Mouse (Mus musculus) gastrocnemius, postnatal 4 days (tissue): ENCODE measurements around the gene Bicral. TPM values are rescaled to one million over a fixed set of nuclear protein-coding genes. Genes with fewer than 3 reads are reported as not detected.
A peak's percentile ranks its signal among the peaks of the same experiment; 100 is the strongest.
"Not testable (repeated sequence)": the region's sequence is repeated elsewhere in the genome, so short reads cannot be mapped to it uniquely, and the experiment has no call there.

Source experiments
- DNase-seq, 2 experiments: peaks; one replicate each; pipeline ENCODE4 v3.0.0; 2021 to 2022; ENCODE audit warnings: low spot score in 2 of 2, mixed read lengths in 2 of 2
- total RNA-seq, 2 experiments: library from RNA; stranded (reverse); gene quantifications; 2 replicates each; pipeline ENCODE4 v1.2.3; 2021

Gene Bicral
- total RNA-seq, 2 experiments from 2014 or later, result 17.0 to 17.6 TPM

DNA sequence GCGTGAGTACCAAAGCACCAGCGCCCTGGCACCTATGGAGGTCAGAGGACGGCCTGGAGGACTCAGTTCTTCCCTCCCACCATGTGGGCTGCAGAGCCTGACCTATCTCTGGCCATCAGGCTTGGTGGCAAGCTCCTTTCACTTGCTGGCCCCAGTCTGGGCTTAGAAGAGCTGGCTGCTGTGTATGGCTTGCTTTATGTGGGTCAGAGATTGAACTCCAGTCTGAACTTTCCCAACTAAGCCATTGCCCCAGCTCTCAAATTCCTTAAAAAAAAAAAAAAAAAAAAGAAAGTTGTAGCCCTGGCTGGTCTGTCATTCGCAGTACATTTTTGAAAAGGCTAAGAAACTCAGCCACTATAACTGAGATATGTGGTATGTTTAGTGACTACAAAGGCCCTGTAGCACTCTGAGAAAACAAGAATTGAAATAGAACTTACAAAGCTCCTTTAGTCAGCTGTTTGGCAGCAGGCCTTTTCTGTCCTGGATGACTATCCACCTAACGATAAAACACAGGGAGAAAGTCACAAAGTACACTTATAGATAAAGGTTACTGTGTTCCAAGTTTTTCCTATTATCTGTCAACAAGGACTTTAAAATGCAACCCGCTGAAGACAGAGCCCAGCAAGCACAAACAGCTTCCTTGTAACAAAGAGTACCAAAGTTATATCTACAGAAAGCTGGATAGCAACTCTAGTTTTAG, 49.0 kb downstream of the Bicral start:
- DNase-seq, result no peak

DNA sequence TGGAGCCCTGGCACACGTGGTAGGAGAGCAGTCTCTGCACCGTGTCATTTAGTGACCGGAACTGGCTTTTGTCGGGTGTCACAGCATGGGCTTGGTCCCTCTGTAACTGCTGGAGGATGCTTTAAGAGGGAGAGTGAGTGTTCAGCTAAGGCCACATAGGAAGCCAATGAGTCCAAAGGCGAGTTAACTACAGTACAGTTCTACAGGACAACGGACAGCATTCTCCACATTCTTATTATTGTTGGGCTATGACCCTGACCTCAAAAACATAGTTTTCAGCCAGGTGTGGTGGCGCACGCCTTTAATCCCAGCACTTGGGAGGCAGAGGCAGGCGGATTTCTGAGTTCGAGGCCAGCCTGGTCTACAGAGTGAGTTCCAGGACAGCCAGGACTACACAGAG, 49.9 kb downstream of the Bicral start:
- DNase-seq, result no peak

DNA sequence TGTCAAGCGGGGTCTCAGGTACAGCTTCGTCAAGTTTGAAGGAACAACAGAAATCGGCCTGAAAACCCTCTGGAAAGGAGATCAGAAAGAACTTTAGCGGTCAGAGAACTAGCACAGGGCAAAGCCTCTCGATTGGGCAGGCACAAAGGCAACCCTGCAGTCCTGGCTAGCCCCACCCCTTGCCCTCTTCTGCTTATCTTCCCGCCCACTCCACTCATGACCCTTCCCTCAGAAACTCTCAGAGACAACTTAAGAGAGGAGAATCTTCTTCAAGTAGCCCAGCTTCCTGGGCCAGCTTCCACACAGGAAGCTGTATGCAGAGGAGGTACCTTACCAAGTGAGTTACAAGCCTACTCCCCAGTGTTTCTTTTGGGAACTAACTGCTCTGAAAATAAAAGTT, 56.5 kb downstream of the Bicral start:
- DNase-seq, result no peak

DNA sequence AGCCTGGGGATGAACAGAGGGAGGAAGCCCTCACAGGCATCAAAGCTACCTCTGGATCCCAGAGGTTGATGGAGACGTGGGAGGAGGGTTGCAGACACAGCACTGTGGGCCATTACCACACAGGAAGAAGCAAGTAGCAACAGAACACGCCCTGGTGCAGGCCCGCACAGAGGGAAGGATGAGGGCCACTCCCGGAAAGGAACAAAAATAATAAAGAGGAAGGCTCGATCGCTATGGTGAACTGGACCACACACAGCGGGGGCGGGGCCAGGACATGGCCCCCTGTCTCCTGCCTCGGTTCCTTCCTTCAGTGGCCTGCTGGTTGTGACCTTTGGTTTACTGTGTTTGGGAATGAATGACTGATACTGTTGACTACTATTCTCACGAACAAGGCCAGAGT, 58.6 kb downstream of the Bicral start:
- DNase-seq, result no peak

DNA sequence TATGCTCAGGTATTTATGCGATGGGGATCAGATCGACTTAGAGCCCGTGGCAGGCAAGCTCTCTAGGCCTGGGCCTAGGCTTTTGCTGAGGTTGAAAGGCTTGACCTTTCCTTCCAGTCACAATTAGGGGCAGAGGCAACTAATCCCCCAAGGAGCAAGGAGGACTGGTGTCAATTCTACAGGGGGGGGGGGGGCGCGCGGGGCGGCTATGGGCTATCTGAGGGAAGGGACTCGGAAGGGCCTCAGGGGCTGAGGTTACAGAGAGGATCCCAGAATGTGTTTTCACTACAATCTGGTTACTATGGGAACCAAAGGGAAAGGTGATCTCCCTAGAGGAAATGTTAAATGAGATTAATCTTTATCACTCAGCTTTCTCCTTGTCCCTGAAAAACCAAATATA, 60.9 kb downstream of the Bicral start:
- no peak for DNase-seq

DNA sequence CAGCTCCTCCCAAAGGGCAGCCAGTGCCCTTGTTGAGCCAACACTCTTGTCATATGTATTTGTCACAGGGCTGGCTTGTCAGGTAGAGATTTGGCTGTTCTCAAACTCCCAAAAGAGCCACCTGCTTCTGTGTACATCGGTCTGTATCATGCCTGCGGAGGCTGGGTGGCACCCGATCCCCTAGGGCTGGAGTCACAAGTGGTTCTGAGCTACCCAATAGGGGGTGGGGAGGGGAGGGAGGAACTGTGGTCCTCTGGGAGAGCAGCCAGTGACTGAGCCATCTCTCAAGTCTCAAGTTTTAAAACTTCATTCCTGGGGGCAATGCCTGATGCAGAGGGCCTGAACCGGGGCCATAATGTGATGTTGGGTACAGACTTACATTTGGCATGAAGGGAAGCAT, 61.5 kb downstream of the Bicral start:
- DNase-seq, result no peak

DNA sequence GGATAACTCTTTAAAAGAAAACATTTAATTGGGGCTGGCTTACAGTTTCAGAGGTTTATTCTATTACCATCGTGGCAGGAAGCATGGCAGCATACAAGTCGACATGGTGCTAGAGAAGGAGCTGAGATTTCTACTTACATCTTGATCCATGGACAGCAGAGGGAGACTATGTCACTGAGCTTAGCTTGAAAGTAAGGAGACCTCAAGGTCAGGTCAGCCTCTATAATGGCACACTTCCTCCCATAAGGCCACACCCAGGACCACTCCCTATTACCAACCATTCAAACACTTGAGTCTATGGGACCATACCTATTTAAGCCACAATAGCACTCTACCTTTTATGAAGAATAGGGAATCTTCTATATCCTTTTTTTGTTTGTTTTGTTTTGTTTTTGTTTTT, 65.3 kb downstream of the Bicral start:
- no peak for DNase-seq

DNA sequence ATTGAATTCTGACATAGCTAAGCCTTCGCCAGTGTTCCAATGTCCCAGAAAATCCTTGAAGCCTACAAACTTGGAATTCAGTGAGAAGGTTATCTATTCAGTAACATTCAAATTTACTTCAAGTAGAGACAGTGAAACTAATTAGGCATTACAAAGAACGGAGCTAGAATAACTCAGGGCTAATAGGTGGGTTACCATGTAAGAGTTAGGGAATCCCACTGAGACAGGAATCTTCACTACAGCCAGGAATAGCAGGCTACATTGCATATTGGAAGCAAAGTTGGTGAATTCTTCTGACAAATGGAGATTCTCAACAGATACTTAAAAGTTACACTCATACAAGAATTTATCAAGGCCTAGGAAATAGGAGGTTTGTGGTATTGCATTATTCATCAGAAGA, 70.3 kb downstream of the Bicral start:
- DNase-seq, result not testable (repeated sequence)

DNA sequence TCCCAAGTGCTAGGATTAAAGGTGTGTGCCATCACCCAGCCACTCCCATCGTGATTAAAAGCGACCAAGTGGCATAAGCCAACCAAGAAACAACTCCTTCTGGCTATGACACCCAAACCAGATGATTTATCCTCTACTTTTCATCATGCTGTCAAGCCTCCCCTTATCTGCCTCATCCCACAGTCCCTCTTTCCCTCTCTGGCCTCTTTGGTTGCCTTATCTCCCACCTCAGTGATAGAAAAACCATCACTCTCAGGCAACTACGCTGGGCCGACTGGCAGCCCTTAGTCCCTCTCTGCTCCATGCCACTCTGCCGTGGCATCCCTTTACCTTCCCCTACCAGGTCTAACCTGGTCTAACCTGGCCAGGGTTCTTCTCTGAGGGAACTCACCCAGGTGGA, 71.3 kb downstream of the Bicral start:
- no peak for DNase-seq

DNA sequence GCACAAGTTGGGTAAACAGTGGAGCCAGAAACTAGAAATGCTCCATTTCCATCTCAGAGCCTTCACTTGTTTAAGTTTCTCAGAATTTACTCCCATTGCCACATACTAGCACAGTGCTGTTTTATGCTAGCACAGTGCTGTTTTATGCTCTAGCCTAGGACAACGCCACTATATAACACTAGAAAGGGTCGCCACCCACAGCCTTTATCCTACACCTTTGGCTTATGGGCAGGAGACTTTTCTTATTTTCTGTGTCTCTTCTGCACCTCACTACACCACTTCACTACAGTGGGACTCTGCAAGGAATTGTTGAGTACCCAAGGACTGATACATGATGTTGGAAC, 75.1 kb downstream of the Bicral start:
- DNase-seq, result no peak

DNA sequence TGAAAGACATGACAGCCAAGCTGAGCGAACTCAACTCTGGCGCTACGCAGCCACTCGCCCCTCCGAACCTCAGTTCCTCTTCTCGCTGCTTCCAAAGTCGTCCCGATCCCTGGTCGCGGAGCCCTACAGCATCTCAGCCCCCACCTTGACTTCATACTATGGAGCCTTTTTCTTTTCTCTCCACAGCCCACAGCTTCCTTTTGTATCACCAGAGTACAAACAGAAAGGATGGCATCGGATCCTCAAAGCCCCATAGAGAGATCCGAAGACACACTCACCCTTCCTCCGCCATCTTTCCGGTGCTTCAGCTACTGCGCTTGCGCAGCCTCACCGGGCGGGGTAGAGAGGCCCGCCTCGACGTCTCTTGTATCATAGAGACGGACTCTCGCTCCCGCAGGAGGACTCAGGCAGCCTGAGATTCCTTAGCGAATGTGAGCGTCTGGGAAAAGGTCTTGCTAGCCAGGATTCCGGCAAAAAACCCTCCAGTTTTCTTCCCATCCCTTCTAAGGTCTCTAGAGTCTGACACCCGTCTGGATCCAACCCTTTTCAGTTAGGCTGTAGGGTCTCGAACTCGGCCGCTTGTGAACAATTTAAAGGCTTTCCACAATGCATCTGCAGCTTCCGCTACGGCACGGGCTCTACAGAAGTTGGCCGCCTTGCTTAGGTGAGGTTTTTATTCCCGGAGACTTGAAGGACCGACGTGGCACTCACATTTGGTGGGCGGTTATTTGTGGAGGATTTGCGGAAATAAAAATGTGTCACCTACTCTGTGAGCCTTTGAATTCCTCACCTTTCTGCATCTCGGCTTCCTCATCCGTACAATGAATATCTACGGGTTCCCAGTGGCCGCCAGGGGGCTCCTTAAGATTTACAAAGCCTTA, 75.7 kb downstream of the Bicral start, which contains the start of gene Rpl7l1:
Rpl7l1 (minus strand) TSS at position 332 of the 881 bp plus-strand sequence.
- DNase-seq, result peak; percentile 81 to 91

DNA sequence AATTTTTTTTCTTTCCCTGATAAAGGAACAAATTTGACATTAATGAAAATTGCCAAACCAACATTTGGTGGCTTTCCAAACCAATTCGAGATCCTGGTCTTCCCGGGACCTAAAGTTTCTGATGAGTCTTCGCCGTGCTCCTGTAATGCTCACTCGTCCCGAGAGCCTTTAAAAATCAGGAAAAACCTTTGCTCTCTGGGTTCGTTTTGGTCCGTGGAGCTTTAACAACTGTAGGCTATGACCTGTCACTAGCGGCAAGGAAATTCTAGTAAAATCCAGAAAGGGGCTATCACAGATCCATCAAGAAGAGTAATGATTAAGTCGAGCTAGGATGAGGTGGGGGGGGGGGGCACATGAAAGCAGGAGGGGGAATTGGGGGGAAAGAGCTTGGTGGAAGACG, 76.4 kb downstream of the Bicral start:
- no peak for DNase-seq

DNA sequence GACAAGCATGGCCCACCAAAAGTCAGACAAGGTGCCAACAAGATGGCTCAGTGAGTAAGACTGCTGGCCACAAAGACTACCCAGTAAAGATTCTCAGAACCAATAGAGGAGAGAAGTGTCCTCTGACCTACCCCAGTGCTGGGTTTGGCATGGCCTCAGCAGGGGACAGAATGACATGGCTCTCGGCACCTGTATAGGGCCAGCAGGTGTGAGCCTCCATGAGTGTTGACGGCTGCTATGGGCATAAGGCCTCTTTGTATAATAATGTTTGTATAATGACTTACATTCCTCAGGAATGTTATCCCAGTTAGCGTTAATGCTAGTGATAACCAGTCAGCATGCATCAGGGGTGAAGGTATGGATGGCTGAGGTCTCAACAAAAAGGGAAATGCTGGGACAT, 82.2 kb downstream of the Bicral start:
- no peak for DNase-seq

DNA sequence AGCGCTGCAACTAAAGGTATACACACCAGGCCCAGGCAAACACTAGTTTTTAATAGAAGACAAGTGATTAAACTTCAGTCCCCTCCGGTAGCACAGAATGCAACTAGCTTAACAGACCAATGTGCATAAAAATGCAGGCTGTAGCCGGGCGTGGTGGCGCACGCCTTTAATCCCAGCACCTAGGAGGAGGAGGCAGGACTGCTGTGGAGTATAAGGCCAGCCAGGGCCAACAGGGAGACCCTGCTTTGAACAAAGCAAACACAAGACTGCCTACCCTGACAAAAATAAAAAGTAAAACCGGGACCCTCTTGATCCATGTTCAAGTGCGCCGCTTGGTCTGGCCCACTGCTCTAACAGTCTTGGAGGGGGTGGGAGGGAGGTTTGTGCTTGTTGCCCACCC, 83.2 kb downstream of the Bicral start:
- no peak for DNase-seq

DNA sequence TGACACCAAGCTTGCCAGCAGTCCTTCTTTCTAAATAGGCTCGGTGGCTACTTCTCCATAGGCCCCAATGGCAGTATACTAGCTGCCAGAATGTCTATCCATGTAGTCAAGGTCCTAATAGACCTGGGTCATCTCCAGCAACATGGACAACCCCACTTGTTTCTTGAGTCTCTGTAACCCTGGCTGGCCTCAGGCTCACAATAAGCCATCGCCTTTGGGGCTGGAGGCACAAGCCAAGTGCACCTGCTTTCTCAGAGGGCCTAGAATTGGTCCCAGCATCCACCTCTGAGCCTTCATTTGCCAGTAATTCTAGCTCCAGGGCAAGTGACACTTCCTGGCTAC, 84.2 kb downstream of the Bicral start:
- DNase-seq, result no peak

DNA sequence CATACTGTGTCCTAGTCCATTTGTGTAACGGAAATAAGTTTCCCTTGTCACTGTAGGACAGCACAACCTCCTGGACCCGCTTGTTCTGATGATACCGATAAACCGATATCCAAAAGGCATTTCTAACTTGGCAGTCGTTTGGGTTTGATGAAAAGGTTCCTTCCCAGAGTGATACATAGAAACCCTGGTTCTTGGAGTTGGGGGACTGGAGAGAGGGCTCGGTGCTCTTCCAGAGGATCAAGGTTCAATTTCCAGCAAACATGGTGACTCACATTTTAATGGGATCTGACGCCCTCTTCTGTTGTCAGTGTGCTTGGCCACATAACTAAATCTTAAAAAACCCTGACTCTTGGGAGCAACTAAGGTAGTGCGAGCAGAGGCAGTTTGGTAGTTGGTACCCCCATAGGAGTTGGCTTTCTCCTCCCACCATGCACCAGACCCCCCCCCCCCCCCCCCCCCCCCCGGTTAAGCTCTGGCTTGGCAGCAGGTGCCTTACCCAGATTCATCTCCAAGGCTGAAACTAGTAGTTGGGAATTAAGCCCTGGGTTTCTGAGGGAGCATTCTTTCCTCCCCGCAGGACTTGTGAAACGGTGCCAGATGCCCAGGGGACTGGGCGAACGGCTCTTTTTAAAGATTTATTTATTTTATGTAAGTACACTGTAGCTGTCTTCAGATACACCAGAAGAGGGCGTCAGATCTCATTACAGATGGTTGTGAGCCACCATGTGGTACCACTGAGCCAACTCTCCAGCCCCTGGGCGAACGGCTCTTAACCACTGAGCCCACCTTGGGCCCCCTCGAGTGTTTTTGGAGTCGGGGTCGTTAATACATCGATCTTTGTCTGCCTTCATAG, 84.8 kb downstream of the Bicral start:
- DNase-seq, result no peak

DNA sequence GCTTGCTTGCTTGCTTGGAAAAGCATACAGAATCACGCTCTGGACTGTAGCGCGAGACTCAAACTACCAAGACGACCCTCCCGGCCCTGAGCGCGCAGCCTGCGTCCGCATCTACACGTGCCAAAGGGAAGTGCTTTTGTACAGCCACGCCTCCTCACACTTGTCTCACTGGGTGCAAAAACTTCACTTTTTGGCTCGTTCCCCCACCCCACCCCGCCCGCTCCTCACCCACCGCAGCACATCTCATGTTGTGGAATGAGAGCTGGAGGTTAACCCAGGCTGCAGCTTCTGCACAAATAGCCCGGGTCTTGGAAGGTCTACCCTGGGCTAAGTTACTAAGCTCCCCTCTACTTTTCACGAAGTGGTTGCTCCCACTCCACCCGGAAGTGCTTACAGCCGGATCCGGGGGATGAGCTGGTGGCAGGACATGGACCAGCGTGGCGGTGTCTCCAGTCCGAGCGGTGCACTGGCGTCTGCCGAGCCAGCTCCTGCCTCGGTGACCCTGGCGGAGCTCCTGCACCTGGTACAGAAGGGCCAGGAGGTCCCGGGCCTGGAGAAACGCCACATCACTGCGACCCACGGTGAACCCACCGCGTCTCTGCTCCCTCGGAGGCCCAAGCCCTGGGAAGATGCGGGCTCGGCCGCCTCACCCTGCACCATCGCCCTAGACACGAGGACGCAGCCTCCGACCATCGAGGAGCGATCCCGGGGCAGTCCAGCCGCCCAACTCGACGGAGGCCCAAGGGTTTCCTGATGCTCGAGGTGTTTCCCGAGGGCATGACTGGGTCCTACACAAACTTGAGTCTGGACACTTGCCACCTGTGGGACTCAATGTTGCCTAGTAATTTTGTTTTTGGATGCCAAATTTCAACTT, 85.6 kb downstream of the Bicral start, which contains the start of gene 2310039H08Rik:
2310039H08Rik (plus strand) TSS at position 232 of the 874 bp plus-strand sequence.
- peak; percentile 72 to 84 for DNase-seq

DNA sequence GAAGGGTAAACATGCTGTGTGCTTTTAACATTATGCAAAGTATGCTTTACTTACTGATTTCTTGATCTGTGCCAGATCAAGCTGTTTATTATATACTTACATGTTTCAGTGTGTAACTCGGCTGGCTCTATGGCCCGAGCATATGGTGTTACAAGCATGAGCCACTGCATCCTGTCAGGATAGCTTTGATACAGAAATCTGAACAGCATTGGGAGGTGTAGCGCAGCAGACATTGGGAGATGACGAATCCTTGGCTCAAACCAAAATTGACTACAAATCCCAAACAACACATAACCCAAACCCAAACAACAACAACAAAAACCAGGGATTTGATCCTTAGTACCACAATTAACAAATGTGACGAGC, 86.3 kb downstream of the Bicral start:
- DNase-seq, result no peak

DNA sequence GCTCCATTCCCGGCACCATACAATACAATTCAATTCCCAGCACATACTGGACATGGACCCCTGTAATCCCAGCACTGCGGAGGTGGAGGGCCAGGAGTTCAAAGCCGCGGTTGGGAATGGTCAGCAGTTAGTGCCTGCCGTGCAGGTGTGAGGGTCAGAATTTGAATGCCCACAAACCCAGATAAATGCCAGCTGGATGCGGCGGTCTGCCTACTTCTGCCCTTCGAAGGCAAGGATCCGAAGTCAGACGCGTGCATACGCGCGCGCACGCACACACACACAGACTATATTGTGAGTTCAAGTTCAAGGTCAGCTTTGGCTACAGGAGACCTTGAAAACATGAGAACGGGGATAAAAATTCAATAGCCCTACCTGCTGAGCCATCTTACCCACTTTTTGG, 86.7 kb downstream of the Bicral start:
- DNase-seq, result no peak

DNA sequence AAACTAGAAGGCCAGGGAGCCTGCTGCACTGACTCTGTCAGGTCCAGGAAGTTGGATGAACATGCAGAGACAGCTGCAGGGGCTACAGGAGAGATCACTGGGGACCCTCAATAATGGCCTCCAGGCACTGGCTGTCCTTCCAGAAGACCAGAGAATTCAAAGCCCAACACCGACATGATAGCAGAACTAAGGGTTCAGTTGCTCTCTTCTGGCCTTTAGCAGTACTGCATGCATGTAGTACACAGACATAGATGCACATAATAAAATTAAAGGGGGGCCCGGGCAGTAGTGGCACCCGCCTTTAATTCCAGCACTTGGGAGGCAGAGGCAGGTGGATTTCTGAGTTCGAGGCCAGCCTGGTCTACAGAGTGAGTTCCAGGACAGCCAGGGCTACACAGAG, 87.3 kb downstream of the Bicral start:
- DNase-seq, result no peak

DNA sequence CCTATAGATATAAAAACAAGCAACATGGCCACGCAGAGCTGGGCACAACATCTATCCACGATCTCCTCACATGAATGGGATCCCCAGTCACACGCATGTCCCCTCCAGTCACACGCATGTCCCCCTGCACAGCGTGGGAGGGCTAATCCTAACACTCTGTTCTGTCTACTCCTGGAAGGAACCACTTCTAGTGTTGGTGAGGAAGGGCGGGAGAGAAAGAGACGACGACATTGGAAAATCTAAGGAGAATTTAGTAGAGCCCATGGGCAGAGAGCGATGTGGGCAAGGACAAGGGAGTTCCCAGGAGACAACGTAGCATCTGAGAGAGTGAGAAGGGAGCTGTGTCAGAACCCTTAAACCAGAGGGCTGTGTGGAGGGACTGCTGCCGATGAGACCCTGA, 87.7 kb downstream of the Bicral start:
- no peak for DNase-seq
